Mouse (Mus musculus): ENCODE results near the gene Rpf2. TPM values are rescaled to one million over a fixed set of nuclear protein-coding genes. Genes with fewer than 3 reads are reported as not detected.
A peak's percentile ranks its signal among the peaks of the same experiment; 100 is the strongest.

Rpf2 gene
- total and polyA plus RNA-seq, 3 experiments = 78.2 to 174 (median 101) TPM

DNA sequence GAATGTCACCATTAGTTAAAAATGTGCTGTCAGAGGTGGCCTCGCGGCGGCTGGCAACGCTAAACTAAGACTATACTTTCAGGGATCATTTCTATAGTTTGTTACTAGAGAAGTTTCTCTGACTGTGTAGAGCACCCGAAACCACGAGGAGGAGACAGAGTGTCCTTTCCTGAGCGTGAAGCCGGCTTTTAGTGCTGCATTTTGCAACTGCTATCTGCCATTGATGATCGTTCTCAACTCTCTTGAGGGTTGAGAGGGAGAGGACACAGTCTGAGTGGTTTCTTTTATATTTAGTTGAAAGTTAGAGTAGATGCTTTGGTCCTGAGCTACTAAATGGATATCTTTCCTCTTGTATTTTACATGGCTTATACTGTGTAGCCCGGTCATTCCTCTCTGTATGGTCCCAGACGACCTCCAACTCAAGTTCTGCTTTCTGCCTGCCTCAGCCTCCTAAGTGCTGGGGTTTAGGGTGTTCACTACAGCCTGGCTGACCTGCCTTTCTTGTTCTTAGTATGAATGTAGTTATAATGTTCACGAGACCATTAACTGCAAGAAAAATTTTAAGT lies 11.6 kb upstream of the Rpf2 start (continued):
- TF ChIP-seq ZC3H11A (IDR thresholded peaks at IDR 0.05; ENCODE audit: low read depth, low read length) = peak; percentile 47; the same call in 1 of the 2 replicates
- TF ChIP-seq ZMIZ1 (IDR thresholded peaks at IDR 0.05; ENCODE audit: low read depth, low read length) = peak; percentile 100
- TF ChIP-seq JUND (conservative IDR thresholded peaks at IDR 0.05; ENCODE audit: low read depth, low read length) = peak; percentile 83; the same call in 1 of the 2 replicates
- peak in 1 of 2 experiments; percentile 18; a peak in 2 of 4 replicates for TF ChIP-seq CTCF (conservative IDR thresholded peaks at IDR 0.05 in 1 of 2, IDR thresholded peaks at IDR 0.05 in 1 of 2; ENCODE audit: low read depth in 2 of 2, low read length in 2 of 2)
- TF ChIP-seq TCF12 (IDR thresholded peaks at IDR 0.05; ENCODE audit: low read depth, low read length) = peak; percentile 64
- peak; percentile 100 for TF ChIP-seq NELFE (IDR thresholded peaks at IDR 0.05; ENCODE audit: low read depth, low read length)
- TF ChIP-seq MEF2A (IDR thresholded peaks at IDR 0.05; ENCODE audit: borderline replicate concordance, low read depth, low read length) = peak; percentile 90; the same call in 1 of the 2 replicates
- TF ChIP-seq MYC (IDR thresholded peaks at IDR 0.05; ENCODE audit: low read depth, low read length) = peak; percentile 82
- TF ChIP-seq NRF1 (IDR thresholded peaks at IDR 0.05; ENCODE audit: low read depth, low read length) = peak; percentile 60; the same call in 1 of the 2 replicates
- TF ChIP-seq SMC3 (IDR thresholded peaks at IDR 0.05; ENCODE audit: low read depth, low read length) = peak; percentile 19; the same call in 1 of the 2 replicates
- TF ChIP-seq E2F4 (IDR thresholded peaks at IDR 0.05; ENCODE audit: insufficient replicate concordance, low read depth, low read length) = 0 out of 2 replicates have a peak, but pooled peaks have one; percentile 49
- TF ChIP-seq POLR2A (IDR thresholded peaks at IDR 0.05; ENCODE audit: low read depth, low read length) = peak; percentile 100
- TF ChIP-seq CHD1 (IDR thresholded peaks at IDR 0.05; ENCODE audit: low read depth, low read length) = no peak
- no peak for TF ChIP-seq PAX5 (IDR thresholded peaks at IDR 0.05; ENCODE audit: low read length)
- peak; percentile 98 for TF ChIP-seq ETS1 (conservative IDR thresholded peaks at IDR 0.05; ENCODE audit: low read depth, low read length)
- peak; percentile 91 for TF ChIP-seq CHD2 (IDR thresholded peaks at IDR 0.05; ENCODE audit: low read length)
- TF ChIP-seq MAFK (IDR thresholded peaks at IDR 0.05; ENCODE audit: insufficient replicate concordance, low read length) = peak; percentile 84
- no peak; the same call in 1 of the 2 replicates for TF ChIP-seq USF1 (IDR thresholded peaks at IDR 0.05; ENCODE audit: low read depth, low read length)
- peak; percentile 98 for TF ChIP-seq TBP (conservative IDR thresholded peaks at IDR 0.05; ENCODE audit: low read depth, low read length)
- peak; percentile 83; the same call in 1 of the 2 replicates for TF ChIP-seq MAZ (IDR thresholded peaks at IDR 0.05; ENCODE audit: low read depth, low read length)
- TF ChIP-seq EP300 (IDR thresholded peaks at IDR 0.05; ENCODE audit: low read length) = peak; percentile 54
- TF ChIP-seq POLR2AphosphoS2 (IDR thresholded peaks at IDR 0.05; ENCODE audit: low read depth, low read length) = peak; percentile 100

GRCm38 (mm10) chr10:40257414-40258255 lies 10.8 kb upstream of the Rpf2 start, which contains the start of gene Gtf3c6:
TSS of gene Gtf3c6 (minus strand) at chr10:40258108.
- H3K4me3 ChIP-seq (replicated peaks in 1 of 3; ENCODE audit: low read depth in 2 of 3, low read length in 2 of 3, poor library complexity in 1 of 3) = peak within 1 kb of the TSS; percentile 67 to 86 (median 83)
- peak within 1 kb of the TSS; percentile 87 for H3K4me2 ChIP-seq (ENCODE audit: insufficient read depth, low read depth, poor library complexity, severe bottlenecking)
- no peaks in the 10 kb centered on the region for H3K27me3 ChIP-seq (replicated peaks)
- dilution Hi-C loops (cut with MboI; ENCODE audit: extremely low pct_ligation_motif_present, extremely low pct_unique_long_range_greater_than_20kb, low sequenced_read_pairs) (no loop called here), in situ Hi-C loops (cut with MboI; ENCODE audit: low pct_ligation_motif_present, low pct_unique_long_range_greater_than_20kb, low sequenced_read_pairs) (loop anchor here (5.0 kb wide), 1 partner anchor 270 kb away; no protein-coding TSS in a partner anchor)
- H3K9me3 ChIP-seq (replicated peaks; ENCODE audit: low read length) = no peaks in the 10 kb centered on the region
- peak within 1 kb of the TSS; percentile 59 for H3K9ac ChIP-seq (ENCODE audit: insufficient read depth, low read depth)
- peaks cover 11 to 18% of the 10 kb centered on the region in 2 experiments for H3K36me3 ChIP-seq (replicated peaks in 1 of 2; ENCODE audit: control insufficient read depth in 1 of 2, insufficient read depth in 1 of 2, low read length in 1 of 2)
- H3K4me1 ChIP-seq (ENCODE audit: control insufficient read depth in 1 of 2, insufficient read depth in 2 of 2) = peaks cover 8 to 28% of the 10 kb centered on the region in 2 experiments
- peak within 1 kb of the TSS; percentile 92 for H3K27ac ChIP-seq (ENCODE audit: insufficient read depth, low read depth)
- H3K79me2 ChIP-seq (replicated peaks; ENCODE audit: control insufficient read depth, extremely low read depth, insufficient read depth, poor library complexity, severe bottlenecking) = no peaks in the 10 kb centered on the region
- peak; percentile 95 for DNase-seq (ENCODE audit: extremely low read depth)
- TF ChIP-seq ZMIZ1 (IDR thresholded peaks at IDR 0.05; ENCODE audit: low read depth, low read length) = peak; percentile 47; the same call in 1 of the 2 replicates
- TF ChIP-seq ZNF384 (IDR thresholded peaks at IDR 0.05; ENCODE audit: low read depth, low read length) = no peak
- no peak for TF ChIP-seq UBTF (IDR thresholded peaks at IDR 0.05; ENCODE audit: low read depth, low read length)
- TF ChIP-seq SIN3A (IDR thresholded peaks at IDR 0.05; ENCODE audit: low read length) = peak; percentile 97
- peak; percentile 100 for TF ChIP-seq MYC (IDR thresholded peaks at IDR 0.05; ENCODE audit: low read depth, low read length)
- TF ChIP-seq NRF1 (IDR thresholded peaks at IDR 0.05; ENCODE audit: low read depth, low read length) = peak; percentile 85
- TF ChIP-seq TCF12 (IDR thresholded peaks at IDR 0.05; ENCODE audit: low read depth, low read length) = peak; percentile 95
- peak; percentile 94 for TF ChIP-seq POLR2A (IDR thresholded peaks at IDR 0.05; ENCODE audit: low read depth, low read length)
- no peak for TF ChIP-seq MAFK (IDR thresholded peaks at IDR 0.05; ENCODE audit: insufficient replicate concordance, low read length)
- no peak for TF ChIP-seq ZC3H11A (IDR thresholded peaks at IDR 0.05; ENCODE audit: low read depth, low read length)
- peak; percentile 75 for TF ChIP-seq MEF2A (IDR thresholded peaks at IDR 0.05; ENCODE audit: borderline replicate concordance, low read depth, low read length)
- TF ChIP-seq CHD1 (IDR thresholded peaks at IDR 0.05; ENCODE audit: low read depth, low read length) = peak; percentile 41; the same call in 1 of the 2 replicates
- TF ChIP-seq NELFE (IDR thresholded peaks at IDR 0.05; ENCODE audit: low read depth, low read length) = peak; percentile 91
- TF ChIP-seq MXI1 (IDR thresholded peaks at IDR 0.05; ENCODE audit: low read depth, low read length) = peak; percentile 98
- no peak for TF ChIP-seq CHD2 (IDR thresholded peaks at IDR 0.05; ENCODE audit: low read length)
- TF ChIP-seq ETS1 (conservative IDR thresholded peaks at IDR 0.05; ENCODE audit: low read depth, low read length) = 0 out of 2 replicates have a peak, but pooled peaks have one; percentile 6
- no peak for TF ChIP-seq JUN (IDR thresholded peaks at IDR 0.05; ENCODE audit: insufficient read depth, low read depth, low read length)
- TF ChIP-seq RCOR1 (conservative IDR thresholded peaks at IDR 0.05; ENCODE audit: low read depth, low read length) = peak; percentile 85
- TF ChIP-seq IRF4 (IDR thresholded peaks at IDR 0.05; ENCODE audit: low read depth, low read length) = no peak
- TF ChIP-seq TBP (conservative IDR thresholded peaks at IDR 0.05; ENCODE audit: low read depth, low read length) = peak; percentile 96; the same call in 1 of the 2 replicates
- peak; percentile 28; the same call in 1 of the 2 replicates for TF ChIP-seq BHLHE40 (IDR thresholded peaks at IDR 0.05; ENCODE audit: low read depth, low read length)
- no peak for TF ChIP-seq MAZ (IDR thresholded peaks at IDR 0.05; ENCODE audit: low read depth, low read length)
- peak; percentile 51 for TF ChIP-seq USF1 (IDR thresholded peaks at IDR 0.05; ENCODE audit: low read depth, low read length)
